Mouse (Mus musculus) ES-E14 (cell line): ENCODE measurements around the gene Pcdh15. TPM values are rescaled to one million over a fixed set of nuclear protein-coding genes. Genes with fewer than 3 reads are reported as not detected.

Experiments used
- DNase-seq: peaks from one replicate; pipeline ENCODE4 v3.0.0-alpha.2; 2013; ENCODE audit warnings: low read depth, low spot score
- H3K27ac ChIP-seq: 2 replicates; pipeline ENCODE4 v1.5.1; 2012; ENCODE audit warnings: low read depth, mild to moderate bottlenecking, low read length, moderate library complexity, mixed read lengths; ENCODE audit not compliant: poor library complexity, insufficient read depth, severe bottlenecking
- H3K36me3 ChIP-seq: 2 replicates; pipeline ENCODE4 v1.6.1; 2012; ENCODE audit warnings: mild to moderate bottlenecking, low read length, moderate library complexity, mixed read lengths; ENCODE audit not compliant: control insufficient read depth, poor library complexity, insufficient read depth, severe bottlenecking
- H3K4me1 ChIP-seq, 2 experiments: fragments of 150-350 bp in 1 of 2; sonication (generic) in 1 of 2; 2 replicates each; pipeline ENCODE4 v1.6.1; 2012; ENCODE audit warnings: low read length in 2 of 2, mild to moderate bottlenecking in 1 of 2, mixed read lengths in 1 of 2; ENCODE audit not compliant: control insufficient read depth in 2 of 2, insufficient read depth in 2 of 2, poor library complexity in 1 of 2
- H3K4me3 ChIP-seq, 2 experiments: fragments of 150-350 bp in 1 of 2; sonication (generic) in 1 of 2; 2 replicates each; pipeline ENCODE4 v1.5.1; 2012; ENCODE audit warnings: low read length in 2 of 2, low read depth in 1 of 2, mild to moderate bottlenecking in 1 of 2, mixed read lengths in 1 of 2; ENCODE audit not compliant: insufficient read depth in 1 of 2, poor library complexity in 1 of 2, severe bottlenecking in 1 of 2
- H3K9ac ChIP-seq: 2 replicates; pipeline ENCODE4 v1.6.1; 2012; ENCODE audit warnings: low read depth, mild to moderate bottlenecking, low read length, mixed read lengths; ENCODE audit not compliant: poor library complexity, insufficient read depth, severe bottlenecking
- H3K9me3 ChIP-seq: fragments of 150-350 bp; sonication (generic); 2 replicates; pipeline ENCODE4 v1.6.1; 2012; ENCODE audit warnings: low read depth, mild to moderate bottlenecking, low read length; ENCODE audit not compliant: control insufficient read depth, insufficient read depth
- CHD2 ChIP-seq: IDR thresholded peaks from 2 replicates; pipeline ENCODE4 v1.6.1; 2014; ENCODE audit warnings: mild to moderate bottlenecking, low read depth, low read length, inconsistent platforms
- HCFC1 ChIP-seq: IDR thresholded peaks from 2 replicates; pipeline ENCODE4 v1.6.1; 2012; ENCODE audit warnings: low read length, inconsistent platforms, borderline replicate concordance; ENCODE audit not compliant: insufficient read depth
- MAFK ChIP-seq: IDR thresholded peaks from 2 replicates; pipeline ENCODE4 v1.6.1; 2014; ENCODE audit warnings: mild to moderate bottlenecking, low read depth, low read length, inconsistent platforms; ENCODE audit not compliant: insufficient read depth
- ZC3H11A ChIP-seq: IDR thresholded peaks from 2 replicates; pipeline ENCODE4 v1.6.1; 2012; ENCODE audit warnings: low read depth, mild to moderate bottlenecking, inconsistent platforms, low read length, borderline replicate concordance
- ZNF384 ChIP-seq: IDR thresholded peaks from 2 replicates; pipeline ENCODE4 v1.6.1; 2012; ENCODE audit warnings: low read depth, low read length, inconsistent platforms
- in situ Hi-C, 2 experiments: fragments of 600-800 bp; cut with MboI; formaldehyde crosslinking; loops; one replicate each; pipeline ENCODE4 v1.15.1; 2025; ENCODE audit warnings: low sequenced_read_pairs in 2 of 2, inconsistent platforms in 1 of 2; ENCODE audit not compliant: unreplicated experiment in 2 of 2
- total RNA-seq: library from RNA; depleted of rRNA; stranded (reverse); fragments of 300-350 nt; gene quantifications from 2 replicates; pipeline ENCODE4 v1.2.3, GENCODE M21; 2012

Pcdh15 gene
- total RNA-seq, 1 experiment = 0.04 TPM

DNA sequence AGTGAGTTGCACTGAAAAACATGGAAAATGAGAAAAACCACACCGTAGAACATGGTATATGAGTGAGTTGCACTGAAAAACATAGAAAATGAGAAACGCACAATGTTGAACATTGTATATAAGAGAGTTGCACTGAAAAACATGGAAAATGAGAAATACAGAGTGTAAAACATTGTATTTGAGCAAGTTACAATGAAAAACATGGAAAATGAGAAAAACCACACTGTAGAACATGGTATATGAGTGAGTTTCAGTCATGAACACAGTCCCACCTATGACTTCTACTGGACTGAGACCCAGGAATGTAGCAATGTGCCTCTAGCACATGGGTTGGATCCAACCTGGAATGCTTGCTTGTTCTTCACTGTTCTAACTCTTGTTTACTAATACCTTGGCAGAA lies 279.9 kb downstream of the Pcdh15 start:
- Histone ChIP-seq H3K27ac (no peak overlapping the region), H3K4me3 (no peak overlapping the region), H3K4me1 (no peaks in the 10 kb centered on the region), H3K9me3 (no peaks in the 10 kb centered on the region), H3K36me3 (no peaks in the 10 kb centered on the region), H3K9ac (no peak overlapping the region)
- DNase-seq = no peak
- in situ Hi-C loops = no loop called here
- TF ChIP-seq ZC3H11A (no peak), MAFK (no peak), CHD2 (no peak), ZNF384 (no peak), HCFC1 (no peak)

DNA sequence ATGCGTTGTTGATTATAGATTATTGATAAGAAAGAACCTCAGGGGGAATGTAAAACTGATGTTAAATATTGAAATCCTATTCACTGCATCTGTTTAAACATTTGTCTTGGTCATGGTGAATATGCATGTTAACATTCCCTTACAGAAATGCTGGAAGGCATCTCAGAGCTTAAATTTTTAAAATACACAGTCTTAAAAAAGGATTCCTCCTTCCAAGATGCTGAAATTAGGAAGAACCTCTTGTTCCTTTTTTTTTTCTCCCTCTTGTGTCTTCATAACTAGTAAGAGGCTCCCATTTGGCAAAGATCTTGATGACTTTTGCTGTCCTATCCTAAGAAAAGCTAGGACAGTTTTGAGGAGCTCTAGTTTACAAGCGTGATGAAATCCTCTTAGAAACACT lies 284.9 kb downstream of the Pcdh15 start:
- no peaks in the 10 kb centered on the region for H3K9me3 ChIP-seq
- no peak for DNase-seq
- TF ChIP-seq ZC3H11A = no peak
- TF ChIP-seq MAFK = no peak
- TF ChIP-seq ZNF384 = no peak
- no peak for TF ChIP-seq CHD2
- no peak for TF ChIP-seq HCFC1
- in situ Hi-C loops = no loop called here
- H3K27ac ChIP-seq = no peak overlapping the region
- H3K4me3 ChIP-seq = no peak overlapping the region
- H3K9ac ChIP-seq = no peak overlapping the region
- no peaks in the 10 kb centered on the region for H3K4me1 ChIP-seq
- no peaks in the 10 kb centered on the region for H3K36me3 ChIP-seq

DNA sequence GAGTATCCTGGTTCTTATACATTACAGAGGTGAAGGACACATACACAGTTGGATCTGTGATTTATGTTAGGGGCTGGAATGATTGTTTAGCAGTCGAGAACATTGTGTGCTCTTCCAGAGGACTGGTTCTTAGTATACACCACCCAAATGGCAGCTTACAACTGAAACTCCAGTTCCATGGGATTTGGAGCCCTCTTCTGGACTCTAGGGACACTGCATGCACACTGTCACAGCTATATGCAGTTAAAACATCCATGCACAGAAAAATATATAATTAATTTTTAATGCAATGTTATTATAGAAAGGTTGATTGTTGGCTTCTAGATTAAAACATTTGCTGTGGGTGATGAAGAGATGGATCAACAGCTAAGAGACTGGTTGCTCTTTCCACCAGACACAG lies 301.3 kb downstream of the Pcdh15 start:
- Histone ChIP-seq H3K36me3 (no peaks in the 10 kb centered on the region), H3K9me3 (no peaks in the 10 kb centered on the region), H3K4me1 (no peaks in the 10 kb centered on the region), H3K9ac (no peak overlapping the region), H3K4me3 (no peak overlapping the region), H3K27ac (no peak overlapping the region)
- peak; percentile 17 for DNase-seq
- TF ChIP-seq MAFK = no peak
- TF ChIP-seq ZC3H11A = peak; percentile 56; the same call in 1 of the 2 replicates
- in situ Hi-C loops = loop anchor here (10.0 kb wide), 2 partner anchors 286 to 386 kb away; no protein-coding TSS in a partner anchor

DNA sequence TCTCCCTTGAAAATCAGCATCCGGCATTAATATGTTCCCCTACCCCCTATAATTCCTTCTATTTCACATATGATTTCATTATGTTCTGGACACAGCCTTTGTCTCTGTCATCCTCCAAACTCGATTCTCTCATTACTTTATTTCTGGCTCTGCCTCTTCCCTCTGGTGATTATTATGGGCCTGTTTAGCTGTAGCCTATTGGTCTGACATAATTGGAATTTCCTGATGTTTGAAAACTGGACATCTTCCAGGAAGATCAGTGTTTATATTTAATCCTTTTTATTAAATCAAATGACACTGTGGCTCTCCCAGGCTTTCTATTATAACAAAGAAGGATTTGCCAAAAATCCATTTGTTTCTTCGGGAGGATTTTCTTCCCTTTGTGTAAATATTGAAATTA lies 326.3 kb downstream of the Pcdh15 start:
- in situ Hi-C loops = no loop called here
- no peak for DNase-seq
- Histone ChIP-seq H3K4me3 (no peak overlapping the region), H3K9me3 (no peaks in the 10 kb centered on the region), H3K9ac (no peak overlapping the region), H3K4me1 (no peaks in the 10 kb centered on the region), H3K27ac (no peak overlapping the region), H3K36me3 (no peaks in the 10 kb centered on the region)
- TF ChIP-seq ZNF384 = no peak
- no peak for TF ChIP-seq MAFK

DNA sequence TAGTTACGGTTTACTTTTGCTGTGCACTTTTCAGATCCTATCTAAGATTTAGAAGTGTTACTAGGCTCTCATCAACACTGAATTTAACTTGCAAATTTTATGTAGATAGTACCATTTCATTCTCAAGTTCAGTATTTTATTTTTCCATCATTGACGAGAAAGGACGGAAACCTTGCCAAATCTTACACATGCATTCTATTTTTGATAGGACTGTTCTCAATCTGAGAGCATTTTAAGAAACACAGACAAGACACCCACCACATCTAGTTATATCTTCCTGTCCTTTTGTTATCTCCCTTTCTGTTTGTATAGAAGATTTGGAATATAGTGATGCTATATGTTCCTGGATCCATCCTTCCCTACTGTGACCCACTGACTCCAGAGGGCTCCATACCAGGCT lies 332.2 kb downstream of the Pcdh15 start:
- no peaks in the 10 kb centered on the region for H3K36me3 ChIP-seq
- no peaks in the 10 kb centered on the region for H3K9me3 ChIP-seq
- H3K27ac ChIP-seq = no peak overlapping the region
- no peaks in the 10 kb centered on the region for H3K4me1 ChIP-seq
- in situ Hi-C loops = no loop called here
- no peak overlapping the region for H3K4me3 ChIP-seq
- DNase-seq = no peak
- TF ChIP-seq CHD2 = no peak
- TF ChIP-seq MAFK = no peak
- no peak for TF ChIP-seq ZC3H11A
- TF ChIP-seq HCFC1 = no peak
- no peak for TF ChIP-seq ZNF384
- no peak overlapping the region for H3K9ac ChIP-seq
